Mouse (Mus musculus): ENCODE data around the gene Rasgrp1.

Gene Rasgrp1

DNA sequence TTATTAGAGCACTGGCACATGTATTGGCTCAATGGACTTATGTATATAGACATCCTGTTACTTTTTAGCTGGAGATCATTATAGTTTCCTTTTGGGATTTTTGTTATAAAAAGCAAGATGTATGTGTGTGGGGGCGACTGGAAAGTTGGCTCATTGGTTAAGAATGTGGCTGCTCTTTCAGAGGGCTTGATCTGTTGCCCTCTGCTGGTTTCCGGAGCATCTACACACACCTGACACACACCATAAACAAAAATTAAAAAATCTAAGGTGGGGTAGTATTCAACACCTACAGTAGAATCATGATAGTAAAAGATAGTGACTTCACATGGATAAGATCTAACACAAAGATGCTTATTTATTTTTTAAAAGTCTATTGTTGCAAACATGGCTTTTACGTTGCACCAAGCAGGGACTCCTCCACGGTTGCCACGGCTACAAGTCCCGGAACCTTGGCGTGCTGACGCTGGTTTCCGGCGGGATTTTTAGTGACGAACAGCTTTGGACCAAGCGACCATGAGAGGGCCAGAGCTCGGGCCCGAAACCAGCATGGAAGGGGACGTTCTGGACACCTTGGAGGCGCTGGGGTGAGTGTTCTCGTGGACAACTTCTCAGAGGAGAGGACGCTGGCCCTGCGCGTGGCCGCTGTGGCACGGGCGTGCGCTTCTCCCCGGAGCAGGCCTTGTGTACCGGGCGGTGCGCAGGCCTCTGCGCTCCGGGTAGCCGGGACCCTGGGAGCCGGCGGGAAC is 93.4 kb downstream of the Rasgrp1 start, which contains the start of gene Fam98b:
Gene Fam98b (plus strand): TSS at position 485 of the 746 bp plus-strand sequence.
- peak; percentile 60 for DNase-seq (ENCODE audit: low spot score)

DNA sequence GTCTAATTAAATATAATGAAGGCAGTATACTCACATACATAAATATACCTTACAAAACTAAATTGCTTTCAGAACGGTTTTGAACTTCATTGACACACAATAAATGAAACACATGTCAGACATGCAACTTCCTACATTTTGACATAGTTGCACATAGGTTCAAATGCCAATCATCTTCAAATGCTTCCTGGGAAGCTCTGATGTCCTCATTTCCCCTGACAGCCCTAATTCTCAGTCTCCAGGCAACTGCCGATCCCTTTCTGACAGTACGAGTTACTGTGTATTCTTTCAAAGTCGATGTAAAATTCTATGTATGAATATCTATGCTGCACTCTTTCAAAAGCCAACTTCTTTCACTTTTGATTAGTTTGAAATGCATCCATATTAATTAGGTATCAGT is 100.8 kb downstream of the Rasgrp1 start:
- no peak for DNase-seq (ENCODE audit: low spot score)

DNA sequence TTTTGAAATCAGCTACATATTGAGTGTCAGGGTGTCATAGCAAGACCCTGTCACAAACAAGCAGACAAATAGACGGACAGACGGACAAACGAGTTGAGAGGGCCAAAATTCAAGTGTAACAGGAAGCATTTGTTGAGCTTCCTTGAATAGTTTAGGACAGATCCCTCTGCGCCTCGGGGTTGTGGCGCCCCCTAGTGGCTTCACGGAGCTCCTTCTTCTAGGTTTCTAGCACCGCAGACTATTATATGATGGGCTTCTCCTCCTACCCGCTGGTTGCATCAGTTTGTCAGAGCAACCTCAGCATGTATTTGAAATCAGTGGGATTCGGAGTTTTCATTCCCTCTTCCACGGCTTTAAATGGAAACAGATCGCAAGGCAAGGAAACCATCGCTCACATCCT is 111.5 kb downstream of the Rasgrp1 start:
- DNase-seq (ENCODE audit: low spot score) = peak; percentile 46

DNA sequence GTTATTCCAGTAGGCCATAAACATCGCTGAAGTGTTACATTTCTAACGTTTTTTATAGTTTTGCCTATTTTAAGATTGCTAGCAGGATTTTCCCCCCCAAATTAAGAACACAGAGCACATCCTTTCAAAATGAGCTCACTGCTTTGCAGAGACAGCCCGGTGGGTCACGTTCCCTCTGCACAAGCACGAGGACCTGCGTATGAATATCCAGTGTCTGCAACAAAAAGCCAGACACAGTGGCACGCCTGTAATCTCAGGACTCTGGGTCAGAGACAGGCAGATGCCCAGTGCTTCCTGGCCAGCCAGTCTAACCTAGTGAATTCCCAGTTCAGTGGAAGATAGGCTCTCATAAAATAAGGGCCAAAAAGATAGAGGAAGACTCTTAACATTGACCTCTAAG is 112.5 kb downstream of the Rasgrp1 start:
- no peak for DNase-seq (ENCODE audit: low spot score)

Measured in urinary bladder, postnatal 10 days (tissue).